13 mouse cellular contexts compared by ENCODE assay signal in genomic region chr5:99522571-99523269, GRCm38 (mm10).
A peak's percentile ranks its signal among the peaks of the same experiment; 100 is the strongest.
DNase-seq lines count a peak whose midpoint lies in the region; ATAC-seq and TF ChIP-seq lines count a peak whose summit lies in the region.
"Had no signal": no experiment of that assay in that cellular context is flagged by ENCODE, and none has a peak within 500 bp of the region (broad histone marks: within the 10 kb centered on the region; RNA-seq: fewer than 3 reads in every experiment).

No protein-coding gene starts in this region.

- WGBS in heart, embryonic 15.5 days: 29% methylated on average over 8 of the region's 8 CpGs
- 37% methylated on average over 8 of the region's 8 CpGs for WGBS in midbrain, postnatal 0 days
- WGBS in midbrain, embryonic 13.5 days: 39% methylated on average over 8 of the region's 8 CpGs
- 89% methylated on average over 8 of the region's 8 CpGs for WGBS in thymus, adult 2 months

- H3K27ac ChIP-seq in heart, embryonic 15.5 days: peak overlapping the region; percentile 66
- H3K27ac ChIP-seq in midbrain, postnatal 0 days (ENCODE audit: low read depth, low read length): 0 out of 2 replicates have a peak overlapping the region, but pooled peaks have one; percentile 9
- H3K27ac ChIP-seq in midbrain, embryonic 13.5 days: no peak overlapping the region; the same call in 1 of the 2 replicates
- H3K27ac ChIP-seq in thymus, adult 2 months (ENCODE audit: control insufficient read depth, insufficient read depth, low read length): no peak overlapping the region
- H3K27ac ChIP-seq: limb, embryonic 13.5 days; midbrain, embryonic 12.5 days had no signal

- H3K27me3 ChIP-seq in heart, embryonic 15.5 days: no peaks in the 10 kb centered on the region
- no peaks in the 10 kb centered on the region for H3K27me3 ChIP-seq in midbrain, postnatal 0 days (ENCODE audit: insufficient read depth, low read length)
- H3K27me3 ChIP-seq in midbrain, embryonic 13.5 days: no peaks in the 10 kb centered on the region; the same call in 1 of the 2 replicates
- H3K27me3 ChIP-seq in thymus, adult 2 months (ENCODE audit: control insufficient read depth, insufficient read depth, low read length): no peaks in the 10 kb centered on the region
- H3K27me3 ChIP-seq: limb, embryonic 13.5 days had no signal

- ATAC-seq in heart, embryonic 15.5 days (replicated peaks; ENCODE audit: insufficient number of reproducible peaks, insufficient read depth, low FRiP score, low read depth): 0 out of 2 replicates have a peak, but pooled peaks have one; percentile 53
- no peak for ATAC-seq in midbrain, postnatal 0 days (ENCODE audit: low FRiP score)
- ATAC-seq in midbrain, embryonic 13.5 days: no peak

- no peak for TF ChIP-seq CTCF in midbrain, postnatal 0 days (IDR thresholded peaks at IDR 0.05)
- TF ChIP-seq CTCF in thymus, adult 2 months (IDR thresholded peaks at IDR 0.05; ENCODE audit: borderline replicate concordance, control insufficient read depth, extremely low read depth, insufficient read depth, low read length, poor library complexity): no peak

- H3K4me1 ChIP-seq in heart, embryonic 15.5 days (replicated peaks): peaks cover 40% of the 10 kb centered on the region
- peaks cover 16% of the 10 kb centered on the region; the same call in 1 of the 2 replicates for H3K4me1 ChIP-seq in midbrain, postnatal 0 days (ENCODE audit: insufficient read depth, low read length)
- peaks cover 37% of the 10 kb centered on the region for H3K4me1 ChIP-seq in midbrain, embryonic 13.5 days (replicated peaks)
- H3K4me1 ChIP-seq in thymus, adult 2 months (replicated peaks; ENCODE audit: control insufficient read depth, insufficient read depth, low read length): no peaks in the 10 kb centered on the region

- no peak for TF ChIP-seq POLR2A in thymus, adult 2 months (IDR thresholded peaks at IDR 0.05; ENCODE audit: control insufficient read depth, extremely low read depth, insufficient read depth, low read length, poor library complexity)

- H3K9ac ChIP-seq in heart, embryonic 15.5 days: no peak overlapping the region
- H3K9ac ChIP-seq in midbrain, postnatal 0 days (replicated peaks; ENCODE audit: low read length, poor library complexity, severe bottlenecking): no peak overlapping the region
- H3K9ac ChIP-seq in midbrain, embryonic 13.5 days (replicated peaks): no peak overlapping the region
- H3K9ac ChIP-seq: limb, embryonic 13.5 days; midbrain, embryonic 12.5 days had no signal

- DNase-seq in heart, adult 8-10 months (ENCODE audit: low spot score): no peak
- DNase-seq in midbrain, postnatal 0 days (ENCODE audit: low spot score): no peak
- peak; percentile 26 for DNase-seq in hindlimb bud, embryonic 11.5 days (ENCODE audit: extremely low spot score, low read depth, low spot score)
- DNase-seq in yolk sac, embryonic 10.5 days (ENCODE audit: low spot score): peak; percentile 9
- DNase-seq in thymus, adult 2 months: no peak
- DNase-seq: cerebellum, adult 2 months; heart, postnatal 4 days had no signal

- H3K4me3 ChIP-seq in heart, embryonic 15.5 days: no peak overlapping the region
- no peak overlapping the region for H3K4me3 ChIP-seq in midbrain, postnatal 0 days (ENCODE audit: low read depth, low read length)
- no peak overlapping the region for H3K4me3 ChIP-seq in midbrain, embryonic 13.5 days (replicated peaks)
- no peak overlapping the region for H3K4me3 ChIP-seq in thymus, adult 2 months (ENCODE audit: control insufficient read depth, insufficient read depth, low read length)
- H3K4me3 ChIP-seq: erythroblast, embryonic 14.5 days; limb, embryonic 13.5 days; midbrain, embryonic 12.5 days had no signal

- H3K4me2 ChIP-seq in heart, embryonic 15.5 days: no peak overlapping the region
- H3K4me2 ChIP-seq in midbrain, postnatal 0 days (ENCODE audit: low read depth, low read length, poor library complexity, severe bottlenecking): no peak overlapping the region
- no peak overlapping the region for H3K4me2 ChIP-seq in midbrain, embryonic 13.5 days (replicated peaks)
- H3K4me2 ChIP-seq: limb, embryonic 13.5 days; midbrain, embryonic 12.5 days had no signal

- no peaks in the 10 kb centered on the region for H3K9me3 ChIP-seq in heart, embryonic 15.5 days (replicated peaks)
- no peaks in the 10 kb centered on the region for H3K9me3 ChIP-seq in midbrain, postnatal 0 days (ENCODE audit: low read length)
- no peaks in the 10 kb centered on the region for H3K9me3 ChIP-seq in midbrain, embryonic 13.5 days
- H3K9me3 ChIP-seq: limb, embryonic 13.5 days; midbrain, embryonic 12.5 days had no signal

- no peaks in the 10 kb centered on the region for H3K36me3 ChIP-seq in heart, embryonic 15.5 days
- H3K36me3 ChIP-seq in midbrain, postnatal 0 days (ENCODE audit: insufficient read depth, low read length): no peaks in the 10 kb centered on the region
- no peaks in the 10 kb centered on the region for H3K36me3 ChIP-seq in midbrain, embryonic 13.5 days
- no peaks in the 10 kb centered on the region for H3K36me3 ChIP-seq in thymus, adult 2 months (ENCODE audit: control insufficient read depth, insufficient read depth, low read length)
- H3K36me3 ChIP-seq: G1E; limb, embryonic 13.5 days; midbrain, embryonic 12.5 days had no signal

Comparison
In these comparisons a context has a peak if more than half of its experiments do, and no peak if none do; other contexts are left out.
1. H3K27ac ChIP-seq: peak in heart, embryonic 15.5 days (single experiment) and midbrain, postnatal 0 days (single experiment); none in midbrain, embryonic 13.5 days (single experiment) and thymus, adult 2 months (single experiment).
2. DNase-seq: peak in hindlimb bud, embryonic 11.5 days (single experiment) and yolk sac, embryonic 10.5 days (single experiment); none in heart, adult 8-10 months (single experiment), midbrain, postnatal 0 days (single experiment) and thymus, adult 2 months (single experiment).